Mouse (Mus musculus) limb, embryonic 11.5 days (tissue): Measurements from ENCODE around the gene Serpinb9g. TPM values are rescaled to one million over a fixed set of nuclear protein-coding genes. Genes with fewer than 3 reads are reported as not detected.
"Not testable (repeated sequence)": the region's sequence is repeated elsewhere in the genome, so short reads cannot be mapped to it uniquely, and the experiment has no call there.

ENCODE experiments used
- ATAC-seq: fragments of 200-750 bp; cut with Nextera tagmentation; 2 replicates; pipeline ENCODE4 v1.8.0; 2017; ENCODE audit warnings: low read depth; ENCODE audit not compliant: insufficient number of reproducible peaks, low FRiP score, low TSS enrichment
- DNase-seq: peaks from one replicate; pipeline ENCODE4 v3.0.0-alpha.2; 2015; ENCODE audit warnings: low spot score
- H3K27ac ChIP-seq: fragments of 300-500 bp; sonication (generic); replicated peaks from 2 replicates; pipeline ENCODE4 v1.5.1; 2014; ENCODE audit warnings: low read depth, mild to moderate bottlenecking, low read length
- H3K27me3 ChIP-seq: fragments of 300-500 bp; sonication (generic); 2 replicates; pipeline ENCODE4 v1.6.1; 2014; ENCODE audit warnings: mild to moderate bottlenecking, low read length, mixed read lengths; ENCODE audit not compliant: control insufficient read depth, insufficient read depth
- H3K36me3 ChIP-seq: fragments of 300-500 bp; sonication (generic); 2 replicates; pipeline ENCODE4 v1.6.1; 2014; ENCODE audit warnings: mild to moderate bottlenecking, low read length, moderate library complexity, mixed read lengths; ENCODE audit not compliant: control insufficient read depth, insufficient read depth
- H3K4me1 ChIP-seq: fragments of 300-500 bp; sonication (generic); 2 replicates; pipeline ENCODE4 v1.6.1; 2014; ENCODE audit warnings: low read length, mixed read lengths; ENCODE audit not compliant: control insufficient read depth, insufficient read depth
- H3K4me2 ChIP-seq: fragments of 300-500 bp; sonication (generic); 2 replicates; pipeline ENCODE4 v1.6.1; 2014; ENCODE audit warnings: low read depth, mild to moderate bottlenecking, moderate library complexity; ENCODE audit not compliant: severe bottlenecking
- H3K4me3 ChIP-seq: fragments of 300-500 bp; sonication (generic); 2 replicates; pipeline ENCODE4 v1.5.1; 2014; ENCODE audit warnings: low read depth, low read length
- H3K9ac ChIP-seq: fragments of 300-500 bp; sonication (generic); 2 replicates; pipeline ENCODE4 v1.6.1; 2014; ENCODE audit warnings: mild to moderate bottlenecking, low read length
- H3K9me3 ChIP-seq: fragments of 300-500 bp; sonication (generic); 2 replicates; pipeline ENCODE4 v1.6.1; 2016; ENCODE audit warnings: low read length; ENCODE audit not compliant: control insufficient read depth
- WGBS: fragments of 180-500 bp; shearing (Covaris S2); extraction: QIAGEN DNeasy Blood & Tissue Kit; methylation state at CpG from one replicate; pipeline ENCODE4 v1.1.7; 2014; 5-methylcytosine and 5-hydroxymethylcytosine counted together
- polyA plus RNA-seq: library from polyadenylated mRNA; unstranded; fragments of >200 nt; fragmentation: Nextera tagmentation; extraction: Ambion mirVana; gene quantifications from 2 replicates; pipeline ENCODE4 v1.2.1, GENCODE M21; 2014

The Serpinb9g gene
- polyA plus RNA-seq, result not detected in 2 replicates

DNA sequence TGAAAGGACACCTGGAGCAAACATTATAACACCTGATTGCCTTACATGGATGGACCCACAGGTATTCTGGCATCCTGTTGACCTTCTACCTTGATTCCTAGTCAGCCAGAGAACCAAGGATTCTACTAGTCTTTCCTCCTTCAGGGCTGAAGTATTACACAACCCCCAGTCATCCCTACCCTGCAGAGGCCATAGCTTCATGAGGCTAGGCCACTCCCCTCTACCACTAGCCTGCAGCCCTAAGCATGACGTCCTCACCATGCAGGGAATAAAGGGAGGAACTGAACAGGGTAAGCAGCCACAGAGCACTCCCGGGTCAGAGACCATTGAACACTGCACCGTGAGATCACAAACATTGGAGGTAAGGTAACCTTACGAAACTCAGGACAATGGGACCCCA, at the start of gene Serpinb9g:
TSS of gene Serpinb9g (plus strand) at position 301 of the 400 bp plus-strand sequence.
- H3K27ac ChIP-seq, H3K36me3 ChIP-seq, ATAC-seq, H3K9me3 ChIP-seq, H3K9ac ChIP-seq, DNase-seq, H3K27me3 ChIP-seq, H3K4me2 ChIP-seq, H3K4me1 ChIP-seq, H3K4me3 ChIP-seq: not testable (repeated sequence)
- 89% methylated on average over 4 of the region's 4 CpGs for WGBS

DNA sequence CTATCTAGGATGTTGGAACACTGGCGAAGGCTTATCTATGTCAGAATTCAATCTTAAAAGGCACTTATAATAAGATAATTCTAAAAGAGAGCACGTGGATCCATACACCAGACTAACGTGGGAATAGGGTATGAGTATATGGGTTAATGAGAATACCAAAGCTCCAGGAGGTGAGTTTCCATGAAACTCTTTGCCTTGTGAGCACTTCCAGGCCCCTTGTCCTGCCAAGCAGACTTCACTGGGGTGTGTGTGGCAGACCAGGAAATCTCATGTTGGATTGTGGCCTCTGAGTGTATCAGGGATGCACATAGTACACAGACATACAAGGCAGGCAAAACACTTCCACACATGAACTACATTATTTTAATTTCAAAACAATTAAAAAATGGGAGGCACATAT, 718 bp upstream of the Serpinb9g start:
- not testable (repeated sequence) for H3K36me3 ChIP-seq, H3K27ac ChIP-seq, H3K4me2 ChIP-seq, H3K4me3 ChIP-seq, DNase-seq, H3K27me3 ChIP-seq, H3K9me3 ChIP-seq, ATAC-seq, H3K9ac ChIP-seq, H3K4me1 ChIP-seq
- WGBS, result 81% methylated on average over 3 of the region's 3 CpGs

DNA sequence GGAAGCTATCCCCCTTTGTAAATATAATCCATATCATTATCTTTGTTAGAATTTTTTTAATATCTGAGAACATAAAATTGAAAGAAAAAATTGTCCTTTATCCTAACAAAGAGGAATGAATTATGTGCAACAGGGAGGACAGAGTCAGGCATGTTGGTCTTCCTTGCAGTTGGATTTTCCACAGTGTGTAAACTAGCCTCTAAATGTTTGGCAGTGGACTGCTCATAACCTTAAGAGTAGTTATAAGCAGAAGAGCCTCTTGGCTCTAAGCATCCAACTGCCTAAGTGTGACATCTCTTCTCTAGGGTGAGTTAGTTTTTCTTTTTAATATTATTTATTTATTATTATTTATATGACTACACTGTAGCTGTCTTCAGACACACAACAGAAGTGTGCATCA, 40.0 kb downstream of the Serpinb9g start:
- Histone ChIP-seq H3K4me2 (no peak overlapping the region), H3K9me3 (no peaks in the 10 kb centered on the region; the same call in 1 of the 2 replicates), H3K36me3 (no peaks in the 10 kb centered on the region), H3K4me3 (no peak overlapping the region), H3K4me1 (no peaks in the 10 kb centered on the region), H3K27ac (no peak overlapping the region), H3K9ac (no peak overlapping the region), H3K27me3 (no peaks in the 10 kb centered on the region)
- ATAC-seq, result no peak
- DNase-seq, result no peak

DNA sequence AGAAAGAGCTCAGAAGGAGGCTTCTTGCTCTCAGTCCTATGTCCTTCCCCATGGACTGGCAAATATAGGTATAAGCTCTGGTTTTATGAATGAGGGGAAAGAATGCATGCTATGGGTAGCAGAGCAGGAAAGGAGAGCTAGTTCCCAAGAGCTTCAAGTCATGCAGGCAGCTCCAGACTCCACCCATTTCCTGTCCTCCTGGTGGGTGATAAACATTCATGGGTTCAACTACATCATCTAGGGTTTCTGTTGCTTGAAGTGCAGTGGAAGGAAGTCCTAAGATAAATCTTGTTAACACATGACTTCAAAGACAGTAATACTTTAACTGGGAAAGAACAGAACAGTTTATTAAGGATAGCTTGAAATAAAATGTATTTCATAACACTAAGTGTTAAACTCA, 48.2 kb downstream of the Serpinb9g start:
- no peak overlapping the region for H3K4me2 ChIP-seq
- H3K27ac ChIP-seq, result no peak overlapping the region
- ATAC-seq (no peak), DNase-seq (no peak)
- H3K9ac ChIP-seq, result no peak overlapping the region
- H3K36me3 ChIP-seq, result no peaks in the 10 kb centered on the region
- no peak overlapping the region for H3K4me3 ChIP-seq
- H3K4me1 ChIP-seq, result no peaks in the 10 kb centered on the region
- H3K27me3 ChIP-seq, result no peaks in the 10 kb centered on the region
- no peaks in the 10 kb centered on the region for H3K9me3 ChIP-seq

Other genes with a start within 250 kb of the Serpinb9g start
- gene Serpinb9e, start 235.2 kb upstream of the Serpinb9g start, polyA plus RNA-seq, result not detected in 2 replicates
- gene Serpinb9f, start 160.7 kb upstream of the Serpinb9g start, polyA plus RNA-seq, result not detected in 2 replicates
- gene Gm11397, start 89.0 kb upstream of the Serpinb9g start, polyA plus RNA-seq, result not detected in 2 replicates
- gene Serpinb6d, start 176.6 kb downstream of the Serpinb9g start, polyA plus RNA-seq, result not detected in 2 replicates